Mouse (Mus musculus) embryo, embryonic 10 days (tissue): ENCODE measurements around the gene Tmem144.
"Not testable (repeated sequence)": the region's sequence is repeated elsewhere in the genome, so short reads cannot be mapped to it uniquely, and the experiment has no call there.

Experiments
- DNase-seq: peaks from one replicate; pipeline ENCODE4 v3.0.0-alpha.2; 2015; ENCODE audit warnings: low spot score

The Tmem144 gene

DNA sequence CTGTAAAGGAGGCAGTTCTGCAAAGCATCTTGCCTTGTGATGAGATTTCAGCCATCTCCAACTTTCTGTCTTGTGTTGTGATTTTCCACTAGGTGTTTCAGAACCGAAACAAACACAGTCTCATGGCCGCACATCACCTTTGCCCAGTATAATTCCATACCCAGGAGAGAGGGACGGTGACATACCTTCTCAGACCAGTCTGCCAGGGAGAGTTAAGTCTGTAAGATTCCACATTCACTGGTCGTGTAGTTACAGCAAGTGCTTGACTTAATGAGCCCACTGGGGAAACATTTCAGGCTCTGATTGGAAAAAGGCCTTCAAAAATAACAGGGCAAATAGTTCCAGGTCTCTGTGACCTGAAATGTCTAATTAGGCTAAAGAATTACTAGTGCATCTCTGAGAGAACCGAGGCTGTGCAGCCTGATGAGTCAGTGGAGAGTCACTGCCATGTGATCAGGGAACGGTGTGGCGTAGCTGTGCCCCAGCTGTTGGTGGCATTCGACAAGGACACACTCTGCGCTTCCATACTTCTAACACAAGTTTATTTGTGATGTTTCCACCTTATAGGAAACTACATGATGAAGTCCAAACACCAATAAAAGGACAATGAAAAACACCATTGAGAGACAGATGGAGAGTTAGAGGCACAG is 43.9 kb downstream of the Tmem144 start:
- no peak for DNase-seq

DNA sequence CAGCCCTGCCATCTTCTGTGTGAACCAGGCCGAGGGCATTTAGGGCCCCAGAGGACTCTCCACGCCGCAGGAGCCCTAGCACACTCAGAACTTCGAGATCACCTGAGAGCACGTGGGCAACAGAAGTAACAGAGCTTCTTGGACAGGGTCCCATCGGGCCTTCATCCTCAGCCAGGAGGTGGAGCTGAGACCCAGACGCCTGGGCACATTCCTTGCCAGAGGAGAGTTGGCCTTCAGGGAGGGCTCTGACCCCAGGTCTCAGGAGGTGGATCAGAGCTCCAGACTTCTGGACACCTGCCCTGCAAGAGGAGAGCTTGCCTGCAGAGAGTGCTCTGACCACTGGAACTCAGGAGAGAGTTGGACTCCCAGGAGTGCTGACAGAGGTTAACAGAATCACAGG is 51.8 kb downstream of the Tmem144 start:
- not testable (repeated sequence) for DNase-seq

DNA sequence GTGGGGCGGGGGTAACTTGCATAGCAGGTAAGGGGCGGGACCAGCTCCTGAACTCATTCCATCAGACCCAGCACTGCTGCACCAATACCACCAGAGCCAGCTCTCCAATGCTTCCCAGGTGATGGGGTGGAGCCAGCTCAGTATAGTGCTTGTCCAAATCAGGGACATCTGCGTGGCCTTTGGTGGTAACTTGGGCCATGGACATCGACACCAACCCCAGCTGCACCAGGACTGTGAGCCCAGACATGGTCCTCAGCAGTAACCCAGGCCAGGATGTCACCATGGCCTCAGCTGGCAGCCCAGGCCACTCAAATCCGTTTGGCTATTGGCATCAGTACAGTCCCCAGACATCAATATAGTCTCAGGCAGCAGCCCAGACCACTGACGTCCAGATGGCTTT is 60.3 kb downstream of the Tmem144 start:
- no peak for DNase-seq

DNA sequence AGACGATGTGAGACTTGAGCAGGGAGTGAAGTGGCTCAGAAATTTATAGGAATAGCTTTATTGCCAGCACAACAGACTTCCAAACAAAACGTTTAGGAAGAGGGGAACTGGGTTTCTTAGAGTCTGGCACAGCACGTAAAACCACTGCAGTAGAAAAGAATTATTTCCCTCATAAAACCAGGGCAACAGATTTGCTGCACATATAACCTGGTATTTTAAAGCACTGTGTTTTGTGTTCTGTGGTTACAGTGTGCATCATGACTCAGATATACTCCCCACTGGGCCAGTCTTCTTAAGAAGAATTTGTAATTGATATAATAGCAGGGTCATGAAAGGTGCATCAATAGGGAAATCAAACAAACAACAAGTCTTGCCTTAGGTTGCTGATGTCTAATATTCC is 62.2 kb downstream of the Tmem144 start:
- no peak for DNase-seq

DNA sequence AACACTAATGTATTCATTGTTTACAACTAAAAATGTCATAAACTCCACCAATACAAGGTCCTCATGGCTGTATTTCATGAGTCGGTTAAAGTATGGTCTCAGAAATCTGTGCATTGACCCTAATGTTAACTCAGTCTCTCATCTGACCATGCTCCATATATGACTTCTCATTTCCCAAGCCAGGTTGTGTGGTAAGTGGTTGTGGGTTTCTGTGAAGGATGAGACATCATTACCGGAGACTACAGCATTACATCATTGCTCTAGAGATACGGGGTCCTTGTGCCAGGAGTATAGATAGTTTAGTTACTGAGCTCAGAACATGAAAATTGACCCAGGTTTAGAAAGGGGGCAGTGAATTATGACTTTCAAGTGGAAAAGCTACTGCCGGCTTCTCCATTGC is 63.0 kb downstream of the Tmem144 start:
- no peak for DNase-seq

DNA sequence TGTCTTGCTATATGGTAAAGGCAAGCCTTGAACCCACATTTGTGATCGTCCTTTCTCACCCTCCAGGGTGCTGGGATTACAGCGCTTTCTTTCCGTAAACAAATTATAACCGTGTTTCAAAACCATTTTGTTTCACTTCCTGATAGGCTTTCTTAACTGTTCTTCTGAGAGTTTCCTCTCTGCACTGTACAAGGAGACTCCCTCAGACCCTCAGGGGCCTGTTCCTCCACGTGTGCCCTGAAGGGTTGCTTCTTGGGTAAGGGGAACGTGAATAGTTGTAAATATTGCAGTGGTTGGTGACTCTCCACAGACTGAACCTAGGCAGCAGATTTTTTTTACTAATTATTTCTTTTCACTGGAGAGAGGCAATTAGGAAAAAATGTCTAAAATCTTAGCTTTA is 63.6 kb downstream of the Tmem144 start:
- no peak for DNase-seq

DNA sequence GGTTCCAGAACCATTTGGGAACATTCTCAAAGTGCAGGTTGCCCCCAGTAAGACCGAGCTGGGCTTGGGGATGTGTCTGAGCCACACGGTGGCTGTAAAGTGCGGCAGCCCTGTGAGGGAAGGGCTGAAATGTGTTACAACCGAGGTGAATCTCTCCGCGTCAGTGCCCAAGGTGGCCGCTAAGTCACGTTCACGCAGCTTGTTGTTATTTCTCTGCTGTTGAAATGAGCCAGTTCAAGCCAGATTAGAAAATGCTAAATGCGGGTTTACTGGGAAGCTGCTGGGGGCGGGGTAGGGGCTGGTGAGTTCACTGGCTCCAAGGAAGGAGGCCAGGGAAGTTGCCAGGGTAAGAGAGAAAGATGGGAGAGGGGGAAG is 68.2 kb downstream of the Tmem144 start:
- peak; percentile 40 for DNase-seq

DNA sequence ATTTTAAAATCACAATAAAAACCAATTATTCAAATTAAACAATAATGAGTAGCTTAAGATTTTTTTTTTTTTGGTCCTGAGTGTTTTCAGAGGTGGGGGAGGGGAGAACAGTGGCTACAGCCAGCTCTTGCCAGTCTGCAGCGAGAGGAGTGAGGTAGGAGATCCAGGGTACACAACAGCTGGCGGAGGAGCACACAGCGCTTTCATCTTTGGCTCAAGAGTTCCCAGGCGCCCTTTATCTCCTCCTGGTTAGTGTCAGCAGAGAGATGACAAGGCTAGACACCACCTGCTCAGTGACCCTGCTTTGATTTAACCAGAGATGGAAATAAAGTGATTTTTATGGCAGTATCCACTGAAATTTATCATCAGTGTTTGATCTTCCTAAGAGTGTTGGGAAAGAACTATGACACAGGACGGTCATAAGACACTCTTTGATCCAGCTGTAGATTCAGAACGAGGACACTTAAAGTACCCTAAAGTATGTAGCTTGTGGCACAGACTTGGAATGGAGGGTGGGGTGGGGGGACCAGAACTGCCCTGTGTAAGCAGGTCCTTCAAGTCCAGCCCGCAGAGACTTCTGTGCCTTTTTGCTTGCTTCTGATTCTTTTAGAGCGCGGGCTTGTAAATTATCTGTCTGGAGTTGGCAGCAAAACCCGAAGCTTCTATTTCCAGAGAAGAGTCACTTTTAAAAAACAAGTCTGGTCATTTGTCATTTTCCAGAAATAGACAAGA is 68.8 kb downstream of the Tmem144 start:
- peak; percentile 50 for DNase-seq

DNA sequence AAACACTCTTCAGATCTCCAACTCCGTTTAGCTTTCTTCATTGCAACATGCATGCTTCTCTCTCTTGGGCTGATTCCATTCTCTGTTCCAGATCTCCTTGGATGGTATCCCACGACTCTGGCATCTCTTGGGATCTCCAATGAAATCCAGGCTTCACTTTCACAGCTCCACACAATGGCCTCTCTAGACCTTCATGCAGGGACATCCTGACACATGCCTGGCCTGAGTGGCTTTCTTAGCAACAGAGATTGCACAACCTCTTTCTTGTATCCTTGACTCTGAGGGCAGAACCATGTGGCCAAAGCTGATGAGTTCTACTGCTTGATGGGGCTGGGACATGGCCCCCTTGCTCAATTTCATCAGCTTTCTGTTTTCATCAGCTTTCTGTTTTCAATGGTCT is 79.9 kb downstream of the Tmem144 start:
- DNase-seq = no peak
